Mouse (Mus musculus): ENCODE data around the gene Cfap126. TPM values are rescaled to one million over a fixed set of nuclear protein-coding genes. Genes with fewer than 3 reads are reported as not detected.

Gene Cfap126
- polyA plus RNA-seq, 1 experiment from 2014 or later, result 2.1 TPM

DNA sequence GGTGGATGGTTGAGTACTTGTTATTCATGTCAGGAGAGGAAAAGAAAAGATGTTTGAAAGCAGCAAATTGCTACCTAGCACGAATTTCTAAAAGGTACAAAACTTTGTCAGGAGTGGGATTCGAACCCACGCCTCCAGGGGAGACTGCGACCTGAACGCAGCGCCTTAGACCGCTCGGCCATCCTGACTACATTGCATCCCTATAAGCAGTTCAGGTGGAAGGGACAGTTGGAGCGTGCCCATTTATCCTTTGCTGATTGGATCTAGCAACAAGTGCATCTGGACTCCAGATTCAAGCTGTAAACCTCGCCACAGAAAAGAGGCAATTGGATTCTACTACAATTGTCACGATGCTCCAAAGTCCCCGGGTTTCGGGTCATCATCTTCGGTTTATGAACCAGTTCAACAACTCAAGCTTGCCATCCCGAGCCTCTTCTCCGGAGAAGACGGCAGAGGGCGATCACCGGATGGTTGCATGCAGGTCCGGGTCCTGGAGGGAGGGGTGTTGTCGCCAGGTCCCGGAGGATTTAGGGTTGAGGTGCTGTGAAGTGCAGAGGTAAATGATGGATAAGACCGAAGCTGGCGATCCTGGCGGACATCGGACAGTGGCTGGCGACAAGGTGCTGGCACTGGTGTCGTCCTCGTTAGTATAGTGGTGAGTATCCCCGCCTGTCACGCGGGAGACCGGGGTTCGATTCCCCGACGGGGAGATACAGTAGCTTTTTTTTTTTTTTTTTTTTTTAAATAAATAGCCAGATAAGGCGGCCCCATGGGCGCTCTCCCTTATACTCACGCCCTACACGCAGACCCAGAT lies 11.8 kb upstream of the Cfap126 start:
- Histone ChIP-seq H3K4me2 (ENCODE audit: low read depth, low read length) (peak overlapping the region; percentile 77), H3K9me3 (replicated peaks; ENCODE audit: control insufficient read depth, low read length) (no peaks in the 10 kb centered on the region), H3K36me3 (ENCODE audit: control insufficient read depth, insufficient read depth, low read length) (no peaks in the 10 kb centered on the region), H3K27ac (ENCODE audit: low read length) (peak overlapping the region; percentile 58; the same call in 1 of the 2 replicates), H3K9ac (ENCODE audit: low read length) (peak overlapping the region; percentile 77), H3K4me1 (ENCODE audit: control insufficient read depth, insufficient read depth, low read length) (peaks cover 7% of the 10 kb centered on the region; the same call in 1 of the 2 replicates), H3K27me3 (ENCODE audit: control insufficient read depth, insufficient read depth, low read length) (no peaks in the 10 kb centered on the region), H3K4me3 (replicated peaks; ENCODE audit: low read length) (peak overlapping the region; percentile 77)
- WGBS, result under 1% methylated on average over 40 of the region's 40 CpGs
- ATAC-seq (ENCODE audit: insufficient read depth, low FRiP score), result peak; percentile 81

DNA sequence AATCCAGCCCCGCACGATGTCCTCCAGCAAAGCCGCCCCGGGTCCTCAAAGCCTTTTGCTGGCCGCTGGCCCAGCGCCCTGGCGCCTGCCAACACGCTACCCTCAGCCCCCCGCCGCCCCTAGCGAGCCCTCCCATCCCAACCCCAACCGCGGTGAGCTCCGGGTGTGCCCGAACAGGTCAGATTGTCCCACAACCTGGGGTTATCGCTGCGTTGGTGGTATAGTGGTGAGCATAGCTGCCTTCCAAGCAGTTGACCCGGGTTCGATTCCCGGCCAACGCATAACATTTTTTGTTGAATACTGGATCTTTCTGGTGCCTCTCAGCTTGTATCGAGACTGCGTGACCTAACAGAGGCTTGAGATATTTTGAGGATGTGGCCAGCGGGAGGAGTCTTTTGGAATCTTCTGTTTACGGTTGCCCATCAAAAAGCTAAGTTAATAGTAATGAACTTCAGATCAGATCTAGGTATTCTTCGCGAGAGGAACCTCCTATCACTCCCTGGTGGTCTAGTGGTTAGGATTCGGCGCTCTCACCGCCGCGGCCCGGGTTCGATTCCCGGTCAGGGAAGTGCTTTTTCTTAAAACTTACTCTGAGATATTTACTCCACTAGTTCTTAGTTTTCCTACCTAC lies 11.1 kb upstream of the Cfap126 start:
- Histone ChIP-seq H3K4me1 (ENCODE audit: control insufficient read depth, insufficient read depth, low read length) (peaks cover 6% of the 10 kb centered on the region; the same call in 1 of the 2 replicates), H3K36me3 (ENCODE audit: control insufficient read depth, insufficient read depth, low read length) (no peaks in the 10 kb centered on the region), H3K4me3 (replicated peaks; ENCODE audit: low read length) (peak overlapping the region; percentile 77), H3K4me2 (ENCODE audit: low read depth, low read length) (peak overlapping the region; percentile 77), H3K9ac (ENCODE audit: low read length) (peak overlapping the region; percentile 77), H3K9me3 (replicated peaks; ENCODE audit: control insufficient read depth, low read length) (no peaks in the 10 kb centered on the region), H3K27ac (ENCODE audit: low read length) (peak overlapping the region; percentile 58), H3K27me3 (ENCODE audit: control insufficient read depth, insufficient read depth, low read length) (no peaks in the 10 kb centered on the region)
- under 1% methylated on average over 35 of the region's 35 CpGs for WGBS
- peak; percentile 92 for ATAC-seq (ENCODE audit: insufficient read depth, low FRiP score)

DNA sequence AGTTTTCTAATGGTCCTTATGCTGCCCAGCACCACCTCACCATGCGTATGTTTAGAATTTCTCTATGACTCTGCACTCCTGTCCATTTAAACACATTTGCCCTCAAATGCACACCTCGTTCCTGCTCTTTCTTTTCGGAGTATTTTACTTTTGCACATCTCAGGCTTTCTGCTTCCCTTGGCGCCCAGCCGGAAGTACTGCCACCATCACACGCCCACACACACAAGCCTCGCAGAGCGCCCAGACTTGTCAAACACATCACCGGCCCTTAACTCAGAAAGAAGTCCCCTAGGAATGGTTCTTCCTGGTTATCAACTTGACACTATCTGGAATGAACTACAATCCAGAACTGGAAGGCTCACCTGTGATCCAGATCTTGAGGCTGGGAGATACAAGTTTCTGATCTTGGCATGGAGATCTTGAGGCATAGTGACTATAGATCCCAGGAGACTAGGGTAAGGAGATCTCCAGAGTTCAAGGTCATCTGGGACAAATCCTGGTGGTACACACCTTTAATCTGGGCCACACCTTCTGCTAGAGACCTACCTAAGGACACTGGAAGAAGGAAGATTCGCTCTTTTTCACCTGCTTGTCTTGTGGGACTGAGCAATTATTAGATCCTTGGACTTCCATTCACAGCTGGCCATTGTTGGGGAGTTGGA lies 10.4 kb upstream of the Cfap126 start:
- H3K4me3 ChIP-seq (replicated peaks; ENCODE audit: low read length), result peak overlapping the region; percentile 77
- no peaks in the 10 kb centered on the region for H3K9me3 ChIP-seq (replicated peaks; ENCODE audit: control insufficient read depth, low read length)
- ATAC-seq (ENCODE audit: insufficient read depth, low FRiP score), result peak; percentile 8; the same call in 1 of the 2 replicates
- H3K27ac ChIP-seq (ENCODE audit: low read length), result peak overlapping the region; percentile 25; the same call in 1 of the 2 replicates
- no peaks in the 10 kb centered on the region for H3K36me3 ChIP-seq (ENCODE audit: control insufficient read depth, insufficient read depth, low read length)
- WGBS, result 8% methylated on average over 10 of the region's 10 CpGs
- peak overlapping the region; percentile 57 for H3K9ac ChIP-seq (ENCODE audit: low read length)
- H3K27me3 ChIP-seq (ENCODE audit: control insufficient read depth, insufficient read depth, low read length), result no peaks in the 10 kb centered on the region
- H3K4me2 ChIP-seq (ENCODE audit: low read depth, low read length), result peak overlapping the region; percentile 77
- H3K4me1 ChIP-seq (ENCODE audit: control insufficient read depth, insufficient read depth, low read length), result peaks cover 6% of the 10 kb centered on the region; the same call in 1 of the 2 replicates

DNA sequence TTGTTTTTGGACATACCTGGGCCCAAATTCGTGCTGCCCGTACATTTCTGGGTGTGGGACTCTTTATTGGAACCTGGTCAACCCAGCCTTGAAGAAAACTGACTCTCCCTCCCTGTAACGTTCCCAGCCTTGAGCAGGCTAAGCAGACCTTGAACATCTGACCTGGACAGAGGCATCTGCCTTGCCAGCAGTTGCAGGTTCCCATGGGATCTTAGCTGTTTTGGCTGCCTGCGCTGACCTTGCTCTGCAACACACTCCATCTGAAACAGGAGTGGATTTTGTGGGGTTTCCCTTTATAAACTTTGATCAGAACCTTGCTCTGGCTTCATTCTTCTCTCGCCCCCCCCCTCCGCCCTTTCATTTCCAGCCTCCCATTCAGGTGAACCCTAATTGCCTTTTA lies 8.5 kb upstream of the Cfap126 start:
- Histone ChIP-seq H3K36me3 (ENCODE audit: control insufficient read depth, insufficient read depth, low read length) (no peaks in the 10 kb centered on the region), H3K4me3 (replicated peaks; ENCODE audit: low read length) (no peak overlapping the region), H3K4me1 (ENCODE audit: control insufficient read depth, insufficient read depth, low read length) (peaks cover 7% of the 10 kb centered on the region; the same call in 1 of the 2 replicates), H3K27ac (ENCODE audit: low read length) (no peak overlapping the region), H3K4me2 (ENCODE audit: low read depth, low read length) (no peak overlapping the region), H3K9ac (ENCODE audit: low read length) (peak overlapping the region; percentile 26; the same call in 1 of the 2 replicates), H3K27me3 (ENCODE audit: control insufficient read depth, insufficient read depth, low read length) (no peaks in the 10 kb centered on the region), H3K9me3 (replicated peaks; ENCODE audit: control insufficient read depth, low read length) (no peaks in the 10 kb centered on the region)
- WGBS, result 70% methylated on average over 6 of the region's 6 CpGs
- ATAC-seq (ENCODE audit: insufficient read depth, low FRiP score), result no peak

DNA sequence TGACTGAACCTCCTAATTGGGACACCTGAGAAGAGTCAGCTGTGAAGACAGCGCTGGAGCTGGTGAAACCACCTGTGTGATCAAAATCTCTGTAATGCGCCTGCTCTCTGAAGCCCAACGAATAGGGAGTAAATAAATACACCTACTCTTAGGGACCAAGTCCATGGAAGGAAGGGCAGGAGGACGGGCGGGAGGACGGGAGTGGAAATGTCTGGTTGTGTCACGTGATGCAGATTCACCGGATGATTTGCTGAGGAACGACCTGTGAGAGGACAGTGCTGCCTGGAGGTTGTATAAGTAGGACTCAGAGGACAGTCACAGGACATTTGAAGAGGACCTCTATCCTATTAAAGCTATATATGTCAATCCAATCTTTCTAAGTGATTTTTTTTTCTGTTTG lies 4.1 kb upstream of the Cfap126 start:
- Histone ChIP-seq H3K4me1 (ENCODE audit: control insufficient read depth, insufficient read depth, low read length) (0 out of 2 replicates have a peak, but pooled peaks cover 5% of the 10 kb centered on the region), H3K9me3 (replicated peaks; ENCODE audit: control insufficient read depth, low read length) (no peaks in the 10 kb centered on the region), H3K9ac (ENCODE audit: low read length) (no peak overlapping the region), H3K27ac (ENCODE audit: low read length) (no peak overlapping the region), H3K4me2 (ENCODE audit: low read depth, low read length) (no peak overlapping the region), H3K27me3 (ENCODE audit: control insufficient read depth, insufficient read depth, low read length) (no peaks in the 10 kb centered on the region), H3K4me3 (replicated peaks; ENCODE audit: low read length) (no peak overlapping the region), H3K36me3 (ENCODE audit: control insufficient read depth, insufficient read depth, low read length) (no peaks in the 10 kb centered on the region)
- 40% methylated on average over 9 of the region's 9 CpGs for WGBS
- ATAC-seq (ENCODE audit: insufficient read depth, low FRiP score), result no peak

- H3K9me3 ChIP-seq (replicated peaks; ENCODE audit: control insufficient read depth, low read length), result no peaks in the 10 kb centered on the region
Observed at GRCm38 (mm10) chr1:171110659-171111019, 3.1 kb upstream of the Cfap126 start.

DNA sequence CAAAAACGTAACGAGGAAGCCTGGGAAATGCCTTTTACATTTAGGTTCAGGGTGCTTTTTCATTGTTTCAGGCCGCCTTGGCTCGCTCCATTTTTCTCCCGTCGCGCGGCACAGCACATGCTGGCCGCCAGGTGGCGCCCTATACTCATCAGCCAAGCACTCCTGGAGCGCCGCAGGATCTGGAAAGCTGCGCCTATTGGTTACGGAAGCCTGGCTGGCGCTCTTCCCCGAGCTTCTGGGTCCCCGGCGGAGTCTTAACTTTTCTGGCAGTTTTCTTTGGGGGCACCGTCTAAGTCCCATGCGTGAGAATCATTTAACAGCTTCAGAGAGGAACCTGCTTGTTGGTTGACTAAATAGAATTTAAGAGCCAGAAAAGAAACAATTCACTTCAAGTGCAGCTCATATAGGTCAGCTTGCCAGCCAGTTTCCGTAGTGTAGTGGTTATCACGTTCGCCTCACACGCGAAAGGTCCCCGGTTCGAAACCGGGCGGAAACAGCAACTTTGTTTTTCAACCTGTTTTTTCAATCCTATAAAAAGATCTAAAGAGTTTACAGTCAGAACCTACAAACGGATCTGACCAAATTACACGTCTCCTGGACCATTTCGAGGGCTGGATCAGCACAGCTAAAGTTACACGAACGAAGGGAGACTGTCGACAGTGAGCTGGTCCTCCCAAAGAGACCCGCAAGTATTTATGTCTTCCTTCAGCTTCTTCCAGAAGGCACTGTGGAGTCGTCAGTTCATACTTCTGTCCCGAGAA lies 2.5 kb upstream of the Cfap126 start:
- Histone ChIP-seq H3K4me1 (ENCODE audit: control insufficient read depth, insufficient read depth, low read length) (0 out of 2 replicates have a peak, but pooled peaks cover 5% of the 10 kb centered on the region), H3K9ac (ENCODE audit: low read length) (peak overlapping the region; percentile 71), H3K27ac (ENCODE audit: low read length) (peak overlapping the region; percentile 88), H3K27me3 (ENCODE audit: control insufficient read depth, insufficient read depth, low read length) (no peaks in the 10 kb centered on the region), H3K36me3 (ENCODE audit: control insufficient read depth, insufficient read depth, low read length) (no peaks in the 10 kb centered on the region), H3K9me3 (replicated peaks; ENCODE audit: control insufficient read depth, low read length) (no peaks in the 10 kb centered on the region), H3K4me2 (ENCODE audit: low read depth, low read length) (peak overlapping the region; percentile 72), H3K4me3 (replicated peaks; ENCODE audit: low read length) (peak overlapping the region; percentile 63)
- WGBS, result under 1% methylated on average over 38 of the region's 38 CpGs
- ATAC-seq (ENCODE audit: insufficient read depth, low FRiP score), result peak; percentile 90

More at GRCm38 (mm10) chr1:171110659-171111019, 3.1 kb upstream of the Cfap126 start:
- H3K4me2 ChIP-seq (ENCODE audit: low read depth, low read length), result peak overlapping the region; percentile 72
- peak overlapping the region; percentile 71 for H3K9ac ChIP-seq (ENCODE audit: low read length)
- H3K27ac ChIP-seq (ENCODE audit: low read length), result peak overlapping the region; percentile 88
- H3K36me3 ChIP-seq (ENCODE audit: control insufficient read depth, insufficient read depth, low read length), result no peaks in the 10 kb centered on the region
- peak overlapping the region; percentile 63 for H3K4me3 ChIP-seq (replicated peaks; ENCODE audit: low read length)
- 0 out of 2 replicates have a peak, but pooled peaks cover 5% of the 10 kb centered on the region for H3K4me1 ChIP-seq (ENCODE audit: control insufficient read depth, insufficient read depth, low read length)
- no peaks in the 10 kb centered on the region for H3K27me3 ChIP-seq (ENCODE audit: control insufficient read depth, insufficient read depth, low read length)
- no peak; the same call in 1 of the 2 replicates for ATAC-seq (ENCODE audit: insufficient read depth, low FRiP score)
- WGBS, result 14% methylated on average over 15 of the region's 15 CpGs

- H3K9me3 ChIP-seq (replicated peaks; ENCODE audit: control insufficient read depth, low read length), result no peaks in the 10 kb centered on the region
- WGBS, result 2% methylated on average over 15 of the region's 15 CpGs
- 0 out of 2 replicates have a peak, but pooled peaks cover 5% of the 10 kb centered on the region for H3K4me1 ChIP-seq (ENCODE audit: control insufficient read depth, insufficient read depth, low read length)
- peak overlapping the region; percentile 63 for H3K4me3 ChIP-seq (replicated peaks; ENCODE audit: low read length)
- H3K27me3 ChIP-seq (ENCODE audit: control insufficient read depth, insufficient read depth, low read length), result no peaks in the 10 kb centered on the region
- H3K27ac ChIP-seq (ENCODE audit: low read length), result peak overlapping the region; percentile 88
- peak overlapping the region; percentile 68 for H3K9ac ChIP-seq (ENCODE audit: low read length)
- peak overlapping the region; percentile 72 for H3K4me2 ChIP-seq (ENCODE audit: low read depth, low read length)
- ATAC-seq (ENCODE audit: insufficient read depth, low FRiP score), result no peak
- no peaks in the 10 kb centered on the region for H3K36me3 ChIP-seq (ENCODE audit: control insufficient read depth, insufficient read depth, low read length)
Observed at GRCm38 (mm10) chr1:171111781-171112575, 1.7 kb upstream of the Cfap126 start.
